Mouse (Mus musculus) liver, embryonic 15.5 days (tissue): ENCODE results near the gene Tfap2a. TPM values are rescaled to one million over a fixed set of nuclear protein-coding genes. Genes with fewer than 3 reads are reported as not detected.

Experiments
- ATAC-seq: fragments of 200-750 bp; cut with Nextera tagmentation; 2 replicates; pipeline ENCODE4 v1.8.0; 2017; ENCODE audit warnings: moderate number of reproducible peaks, mild to moderate bottlenecking, moderate library complexity; ENCODE audit not compliant: insufficient read depth
- H3K27ac ChIP-seq: fragments of 300-500 bp; sonication (generic); replicated peaks from 2 replicates; pipeline ENCODE4 v1.5.1; 2015; ENCODE audit warnings: mild to moderate bottlenecking, inconsistent platforms
- H3K27me3 ChIP-seq: fragments of 300-500 bp; sonication (generic); 2 replicates; pipeline ENCODE4 v1.6.1; 2015; ENCODE audit warnings: mild to moderate bottlenecking, inconsistent platforms
- H3K36me3 ChIP-seq: fragments of 300-500 bp; sonication (generic); replicated peaks from 2 replicates; pipeline ENCODE4 v1.6.1; 2015; ENCODE audit warnings: moderate library complexity, mild to moderate bottlenecking, inconsistent platforms
- H3K4me1 ChIP-seq: fragments of 300-500 bp; sonication (generic); replicated peaks from 2 replicates; pipeline ENCODE4 v1.6.1; 2015; ENCODE audit warnings: inconsistent platforms
- H3K4me2 ChIP-seq: fragments of 300-500 bp; sonication (generic); 2 replicates; pipeline ENCODE4 v1.6.1; 2015; ENCODE audit warnings: moderate library complexity, mild to moderate bottlenecking, inconsistent platforms
- H3K4me3 ChIP-seq: fragments of 300-500 bp; sonication (generic); replicated peaks from 2 replicates; pipeline ENCODE4 v1.5.1; 2015; ENCODE audit warnings: mild to moderate bottlenecking, inconsistent platforms
- H3K9ac ChIP-seq: fragments of 300-500 bp; sonication (generic); 2 replicates; pipeline ENCODE4 v1.6.1; 2015; ENCODE audit warnings: moderate library complexity, mild to moderate bottlenecking, inconsistent platforms
- H3K9me3 ChIP-seq: fragments of 300-500 bp; sonication (generic); replicated peaks from 2 replicates; pipeline ENCODE4 v1.6.1; 2016; ENCODE audit warnings: inconsistent platforms
- WGBS: fragments of 180-500 bp; shearing (Covaris S2); methylation state at CpG from one replicate; pipeline ENCODE4 v1.1.7; 2015; ENCODE audit warnings: mixed read lengths; ENCODE audit not compliant: insufficient replicate concordance; 5-methylcytosine and 5-hydroxymethylcytosine counted together
- polyA plus RNA-seq: library from polyadenylated mRNA; unstranded; fragments of >200 nt; fragmentation: Nextera tagmentation; extraction: Ambion mirVana; gene quantifications from 2 replicates; pipeline ENCODE4 v1.2.1, GENCODE M21; 2015

Gene Tfap2a
- polyA plus RNA-seq, 1 experiment from 2014 or later = not detected

- Histone ChIP-seq H3K27ac (no peak overlapping the region), H3K4me3 (no peak overlapping the region), H3K9ac (no peak overlapping the region), H3K4me2 (no peak overlapping the region), H3K9me3 (no peaks in the 10 kb centered on the region), H3K27me3 (peaks cover 98% of the 10 kb centered on the region), H3K4me1 (no peaks in the 10 kb centered on the region), H3K36me3 (no peaks in the 10 kb centered on the region)
- no peak for ATAC-seq
- 1% methylated on average over 21 of the region's 21 CpGs for WGBS
Measured at GRCm38 (mm10) chr13:40709321-40710061, 28.7 kb downstream of the Tfap2a start.

GRCm38 (mm10) chr13:40708913-40709312, 29.3 kb downstream of the Tfap2a start:
- H3K4me3 ChIP-seq = no peak overlapping the region
- no peaks in the 10 kb centered on the region for H3K36me3 ChIP-seq
- H3K4me2 ChIP-seq = no peak overlapping the region
- H3K4me1 ChIP-seq = no peaks in the 10 kb centered on the region
- WGBS = under 1% methylated on average over 26 of the region's 26 CpGs
- no peak overlapping the region for H3K27ac ChIP-seq
- H3K27me3 ChIP-seq = peaks cover 98% of the 10 kb centered on the region
- H3K9me3 ChIP-seq = no peaks in the 10 kb centered on the region
- no peak for ATAC-seq
- no peak overlapping the region for H3K9ac ChIP-seq

DNA sequence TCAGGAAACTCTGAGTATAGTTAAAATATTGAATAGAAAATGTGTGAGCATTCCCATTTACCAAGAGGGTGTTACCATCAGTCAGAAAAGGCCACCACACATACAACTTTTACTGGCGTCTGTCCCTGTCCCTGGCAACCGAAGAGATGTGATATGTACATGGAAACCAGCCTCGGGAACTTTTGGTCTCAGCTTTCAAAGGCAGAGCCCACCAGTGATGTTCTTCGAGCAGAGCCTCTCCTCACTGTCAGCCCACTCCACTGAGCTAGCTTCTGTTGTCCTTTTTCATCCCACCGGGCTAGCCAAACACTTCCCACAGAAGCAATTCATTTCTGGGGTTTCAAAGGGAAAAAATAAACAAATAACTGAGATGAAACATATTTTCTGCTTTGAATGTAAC, 29.9 kb downstream of the Tfap2a start:
- Histone ChIP-seq H3K4me2 (no peak overlapping the region), H3K4me3 (no peak overlapping the region), H3K36me3 (no peaks in the 10 kb centered on the region), H3K9ac (no peak overlapping the region), H3K4me1 (no peaks in the 10 kb centered on the region), H3K27me3 (peaks cover 98% of the 10 kb centered on the region), H3K27ac (no peak overlapping the region), H3K9me3 (no peaks in the 10 kb centered on the region)
- ATAC-seq = no peak
- 2% methylated on average over 5 of the region's 5 CpGs for WGBS

- 5% methylated on average over 3 of the region's 3 CpGs for WGBS
- Histone ChIP-seq H3K4me1 (no peaks in the 10 kb centered on the region), H3K36me3 (no peaks in the 10 kb centered on the region), H3K27me3 (peaks cover 100% of the 10 kb centered on the region), H3K9me3 (no peaks in the 10 kb centered on the region), H3K4me3 (no peak overlapping the region), H3K9ac (no peak overlapping the region), H3K27ac (no peak overlapping the region), H3K4me2 (no peak overlapping the region)
- no peak for ATAC-seq
Measured at GRCm38 (mm10) chr13:40707646-40708045, 30.5 kb downstream of the Tfap2a start.

- Histone ChIP-seq H3K4me2 (no peak overlapping the region), H3K27me3 (peaks cover 100% of the 10 kb centered on the region), H3K4me3 (no peak overlapping the region), H3K4me1 (no peaks in the 10 kb centered on the region), H3K9ac (no peak overlapping the region), H3K9me3 (no peaks in the 10 kb centered on the region), H3K27ac (no peak overlapping the region), H3K36me3 (no peaks in the 10 kb centered on the region)
- 3% methylated on average over 5 of the region's 5 CpGs for WGBS
- ATAC-seq = no peak
Measured at GRCm38 (mm10) chr13:40706612-40707011, 31.6 kb downstream of the Tfap2a start.

DNA sequence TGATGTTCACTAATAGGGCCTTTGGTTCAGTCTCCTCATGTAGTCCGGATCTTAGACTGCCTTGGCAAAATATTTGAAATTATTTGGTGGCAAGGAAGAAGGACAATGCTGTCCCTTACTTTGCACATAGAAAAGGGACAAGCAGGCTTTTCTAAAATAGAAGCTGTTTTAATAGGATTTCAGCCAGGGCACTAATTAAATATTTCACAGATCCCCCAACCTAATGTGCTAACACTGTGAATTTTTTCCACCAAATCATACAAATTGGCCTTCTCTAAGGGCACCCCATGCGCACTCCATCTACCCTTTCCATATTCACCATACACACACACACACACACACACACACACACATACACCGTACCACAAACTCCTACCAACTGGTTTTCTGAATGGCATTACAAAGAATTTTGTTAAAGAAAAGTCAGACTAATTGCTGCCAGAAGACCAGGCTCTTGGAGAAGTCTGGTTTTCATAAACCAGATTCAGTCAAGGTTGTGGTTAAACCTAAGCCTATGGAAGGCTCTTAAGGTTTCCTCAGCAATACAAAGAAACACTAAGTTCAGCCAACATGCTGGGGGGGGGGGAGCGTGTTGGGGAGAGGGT, 32.3 kb downstream of the Tfap2a start:
- Histone ChIP-seq H3K27ac (no peak overlapping the region), H3K4me1 (no peaks in the 10 kb centered on the region), H3K4me2 (no peak overlapping the region), H3K27me3 (peaks cover 100% of the 10 kb centered on the region), H3K9me3 (no peaks in the 10 kb centered on the region), H3K36me3 (no peaks in the 10 kb centered on the region), H3K9ac (no peak overlapping the region), H3K4me3 (no peak overlapping the region)
- 7% methylated on average over 4 of the region's 4 CpGs for WGBS
- no peak for ATAC-seq

- Histone ChIP-seq H3K9me3 (no peaks in the 10 kb centered on the region), H3K27me3 (peaks cover 96% of the 10 kb centered on the region), H3K4me1 (no peaks in the 10 kb centered on the region), H3K4me2 (no peak overlapping the region), H3K36me3 (no peaks in the 10 kb centered on the region), H3K27ac (no peak overlapping the region), H3K4me3 (no peak overlapping the region), H3K9ac (no peak overlapping the region)
- ATAC-seq = no peak
- under 1% methylated on average over 28 of the region's 28 CpGs for WGBS
Measured at GRCm38 (mm10) chr13:40704864-40705455, 33.2 kb downstream of the Tfap2a start.

GRCm38 (mm10) chr13:40703982-40704501, 34.1 kb downstream of the Tfap2a start:
- 1% methylated on average over 38 of the region's 38 CpGs for WGBS
- peaks cover 90% of the 10 kb centered on the region for H3K27me3 ChIP-seq
- no peaks in the 10 kb centered on the region for H3K36me3 ChIP-seq
- no peaks in the 10 kb centered on the region for H3K9me3 ChIP-seq
- H3K4me3 ChIP-seq = no peak overlapping the region
- no peak overlapping the region for H3K4me2 ChIP-seq
- H3K27ac ChIP-seq = no peak overlapping the region
- no peaks in the 10 kb centered on the region for H3K4me1 ChIP-seq
- no peak for ATAC-seq
- H3K9ac ChIP-seq = no peak overlapping the region

DNA sequence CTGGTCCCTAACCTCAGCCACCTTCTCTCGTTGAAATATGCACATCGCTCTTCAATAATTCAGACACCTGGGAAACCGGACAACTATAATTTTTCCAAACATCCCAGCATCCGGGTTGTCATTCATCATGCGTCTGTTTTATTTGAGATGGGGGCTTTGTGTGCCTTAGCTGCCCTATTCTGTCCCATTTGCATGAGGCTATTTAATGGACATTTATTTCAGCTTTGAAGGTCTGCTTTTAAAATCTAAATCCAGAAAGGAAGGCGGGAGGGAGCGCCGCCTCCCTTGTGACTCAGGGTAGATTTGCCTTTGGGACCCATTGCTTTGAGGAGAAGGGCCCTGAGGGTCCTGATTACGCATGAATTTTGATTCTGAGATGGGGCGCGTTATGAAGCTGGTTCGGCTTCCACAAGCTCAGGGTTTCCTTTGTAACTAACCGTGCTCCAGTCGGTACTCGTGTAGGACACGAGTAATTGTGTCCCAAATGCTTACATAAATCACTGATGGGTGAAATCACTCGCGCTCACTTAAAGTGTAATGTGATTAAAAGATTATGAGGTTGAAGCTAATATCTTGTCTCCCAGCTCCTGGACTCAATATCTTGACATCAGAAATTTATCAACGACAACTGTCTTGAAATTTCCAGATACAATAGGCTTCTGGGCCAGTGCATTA, 34.9 kb downstream of the Tfap2a start:
- no peak overlapping the region for H3K4me3 ChIP-seq
- 5% methylated on average over 19 of the region's 19 CpGs for WGBS
- H3K36me3 ChIP-seq = no peaks in the 10 kb centered on the region
- H3K27me3 ChIP-seq = peaks cover 82% of the 10 kb centered on the region
- H3K27ac ChIP-seq = no peak overlapping the region
- no peak overlapping the region for H3K4me2 ChIP-seq
- no peak overlapping the region for H3K9ac ChIP-seq
- H3K9me3 ChIP-seq = no peaks in the 10 kb centered on the region
- no peaks in the 10 kb centered on the region for H3K4me1 ChIP-seq
- ATAC-seq = no peak

GRCm38 (mm10) chr13:40702361-40703122, 35.6 kb downstream of the Tfap2a start:
- WGBS = 5% methylated on average over 30 of the region's 30 CpGs
- H3K9ac ChIP-seq = no peak overlapping the region
- no peak overlapping the region for H3K4me3 ChIP-seq
- H3K36me3 ChIP-seq = no peaks in the 10 kb centered on the region
- no peak overlapping the region for H3K27ac ChIP-seq
- no peaks in the 10 kb centered on the region for H3K4me1 ChIP-seq
- H3K4me2 ChIP-seq = no peak overlapping the region
- ATAC-seq = no peak
- H3K27me3 ChIP-seq = peaks cover 75% of the 10 kb centered on the region
- no peaks in the 10 kb centered on the region for H3K9me3 ChIP-seq
